Mouse (Mus musculus): Measurements from ENCODE around the gene Gm3880. TPM values are rescaled to one million over a fixed set of nuclear protein-coding genes. Genes with fewer than 3 reads are reported as not detected.

Gm3880 gene
- polyA plus RNA-seq, 2 experiments = not detected

DNA sequence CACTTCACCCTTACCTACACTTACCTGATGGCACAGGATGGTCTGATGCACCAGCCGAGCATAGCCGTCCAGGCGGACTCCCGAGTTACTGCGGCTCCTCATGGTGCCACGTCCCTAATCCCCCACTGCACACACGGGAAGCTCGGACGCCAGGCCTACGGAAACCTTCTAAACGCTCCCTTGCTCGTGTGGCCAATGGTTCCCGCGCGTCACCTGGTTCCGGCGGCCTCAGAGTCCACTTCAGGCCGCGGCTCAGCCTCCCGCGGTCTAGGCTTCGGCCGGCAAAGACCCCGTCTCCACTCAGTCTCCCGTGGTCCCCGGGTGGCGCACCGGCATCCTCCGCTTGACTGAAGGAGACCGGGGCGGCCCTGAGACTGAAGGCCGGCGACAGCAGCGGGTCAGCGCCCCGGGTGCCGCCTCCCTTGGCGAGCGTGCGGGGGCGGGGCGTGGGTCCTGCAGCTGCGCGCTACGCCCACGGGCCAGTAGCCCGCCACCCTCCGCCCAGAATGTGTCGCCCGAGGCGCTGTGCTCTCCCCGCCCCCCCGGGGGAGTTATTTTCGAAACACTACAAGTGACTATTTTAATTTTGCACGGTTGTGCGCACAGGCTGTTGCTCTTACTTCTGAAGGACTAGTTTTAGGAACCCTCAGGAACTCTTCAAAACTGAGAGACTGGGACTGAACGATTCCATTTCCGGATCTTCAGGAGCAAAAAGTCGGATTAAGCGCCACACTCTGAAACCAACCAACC lies 42.8 kb downstream of the Gm3880 start, which contains the start of gene Phka1:
TSS of gene Phka1 (minus strand) at position 424 of the 750 bp plus-strand sequence.
- ATAC-seq (ENCODE audit: insufficient read depth) = peak; percentile 70
- Histone ChIP-seq H3K4me3 (ENCODE audit: insufficient read depth in 1 of 2, low read depth in 2 of 2, low read length in 2 of 2) (peak within 1 kb of the TSS; percentile 46 to 56), H3K4me1 (replicated peaks; ENCODE audit: control insufficient read depth in 2 of 2, insufficient read depth in 2 of 2, low read length in 1 of 2) (no peaks in the 10 kb centered on the region), H3K27me3 (ENCODE audit: control insufficient read depth, insufficient read depth, low read length) (peaks cover 7% of the 10 kb centered on the region), H3K4me2 (ENCODE audit: low read depth) (peak within 1 kb of the TSS; percentile 64), H3K27ac (no peak within 1 kb of the TSS), H3K36me3 (replicated peaks; ENCODE audit: control insufficient read depth, insufficient read depth, low read depth) (no peaks in the 10 kb centered on the region), H3K9me3 (ENCODE audit: control insufficient read depth, low read length) (no peaks in the 10 kb centered on the region), H3K9ac (replicated peaks) (no peak within 1 kb of the TSS; the same call in 1 of the 2 replicates)
- peak; percentile 7 to 23 (median 19) for DNase-seq (ENCODE audit: low read depth in 3 of 3, low spot score in 3 of 3)
- 16% methylated on average over 57 of the region's 60 CpGs for WGBS (ENCODE audit: insufficient replicate concordance)
- no peak for TF ChIP-seq CTCF (IDR thresholded peaks at IDR 0.05; ENCODE audit: low read depth)
- no peak for TF ChIP-seq EP300 (IDR thresholded peaks at IDR 0.05; ENCODE audit: low read depth)

Other genes with a start within 250 kb of the Gm3880 start
- gene Hdac8, start 181.6 kb downstream of the Gm3880 start, polyA plus RNA-seq (2012; rRNA removed) = 1.3 and 2.3 TPM in 2 replicates
- gene Hdac8, start 181.6 kb downstream of the Gm3880 start, polyA plus RNA-seq (2014; fragmentation: Nextera tagmentation; extraction: Ambion mirVana) = 0.43 and 0.92 TPM in 2 replicates
- 0.65 and 0.84 TPM in 2 replicates for gene Phka1, start 42.7 kb downstream of the Gm3880 start, polyA plus RNA-seq (2012; rRNA removed)
- 0.57 and 0.72 TPM in 2 replicates for gene Phka1, start 42.7 kb downstream of the Gm3880 start, polyA plus RNA-seq (2014; fragmentation: Nextera tagmentation; extraction: Ambion mirVana)
- not detected in 2 replicates for gene Gm9112, start 20.7 kb upstream of the Gm3880 start, polyA plus RNA-seq (2012; rRNA removed)
- not detected in 2 replicates for gene Gm9112, start 20.7 kb upstream of the Gm3880 start, polyA plus RNA-seq (2014; fragmentation: Nextera tagmentation; extraction: Ambion mirVana)
- gene Dmrtc1b, start 20.9 kb upstream of the Gm3880 start, polyA plus RNA-seq (2012; rRNA removed) = not detected in 2 replicates
- gene Dmrtc1b, start 20.9 kb upstream of the Gm3880 start, polyA plus RNA-seq (2014; fragmentation: Nextera tagmentation; extraction: Ambion mirVana) = not detected in 2 replicates
- not detected in 2 replicates for gene Dmrtc1c1, start 116.0 kb upstream of the Gm3880 start, polyA plus RNA-seq (2012; rRNA removed)
- not detected in 2 replicates for gene Dmrtc1c1, start 116.0 kb upstream of the Gm3880 start, polyA plus RNA-seq (2014; fragmentation: Nextera tagmentation; extraction: Ambion mirVana)
- not detected in 2 replicates for gene Dmrtc1c2, start 167.6 kb upstream of the Gm3880 start, polyA plus RNA-seq (2012; rRNA removed)
- not detected in 2 replicates for gene Dmrtc1c2, start 167.6 kb upstream of the Gm3880 start, polyA plus RNA-seq (2014; fragmentation: Nextera tagmentation; extraction: Ambion mirVana)
- not detected in 2 replicates for gene 1700031F05Rik, start 181.0 kb upstream of the Gm3880 start, polyA plus RNA-seq (2012; rRNA removed)
- not detected in 2 replicates for gene 1700031F05Rik, start 181.0 kb upstream of the Gm3880 start, polyA plus RNA-seq (2014; fragmentation: Nextera tagmentation; extraction: Ambion mirVana)
- not detected in 2 replicates for gene Dmrtc1a, start 221.7 kb upstream of the Gm3880 start, polyA plus RNA-seq (2012; rRNA removed)
- gene Dmrtc1a, start 221.7 kb upstream of the Gm3880 start, polyA plus RNA-seq (2014; fragmentation: Nextera tagmentation; extraction: Ambion mirVana) = 0.13 TPM in 1 of 2 replicates, not detected in the other
- not detected in 2 replicates for gene 1700011M02Rik, start 221.9 kb upstream of the Gm3880 start, polyA plus RNA-seq (2012; rRNA removed)
- not detected in 2 replicates for gene 1700011M02Rik, start 221.9 kb upstream of the Gm3880 start, polyA plus RNA-seq (2014; fragmentation: Nextera tagmentation; extraction: Ambion mirVana)
- gene 1700018G05Rik, start 241.4 kb upstream of the Gm3880 start, polyA plus RNA-seq (2012; rRNA removed) = not detected in 2 replicates
- gene 1700018G05Rik, start 241.4 kb upstream of the Gm3880 start, polyA plus RNA-seq (2014; fragmentation: Nextera tagmentation; extraction: Ambion mirVana) = not detected in 2 replicates